Mouse (Mus musculus): ENCODE results near the gene Dgke.

- TF ChIP-seq GABPA (IDR thresholded peaks at IDR 0.05; ENCODE audit: insufficient replicate concordance, low read depth, low read length) (no peak), RCOR1 (conservative IDR thresholded peaks at IDR 0.05; ENCODE audit: low read depth, low read length) (no peak), ZNF384 (IDR thresholded peaks at IDR 0.05; ENCODE audit: low read depth, low read length) (no peak), RAD21 (IDR thresholded peaks at IDR 0.05; ENCODE audit: low read depth, low read length) (no peak), SIN3A (IDR thresholded peaks at IDR 0.05; ENCODE audit: low read length) (no peak)
Measured at GRCm38 (mm10) chr11:89107180-89107807, 40.6 kb upstream of the Dgke start.
